Mouse (Mus musculus): Measurements from ENCODE around the gene Tmem164. TPM values are rescaled to one million over a fixed set of nuclear protein-coding genes. Genes with fewer than 3 reads are reported as not detected.

The Tmem164 gene
- polyA plus RNA-seq, 1 experiment from 2014 or later = 42.9 TPM

- Histone ChIP-seq H3K4me3 (no peak overlapping the region), H3K36me3 (no peaks in the 10 kb centered on the region), H3K9me3 (no peaks in the 10 kb centered on the region), H3K4me1 (replicated peaks) (0 out of 2 replicates have a peak, but pooled peaks cover 2% of the 10 kb centered on the region), H3K27me3 (ENCODE audit: insufficient read depth, poor library complexity, severe bottlenecking) (peaks cover 29% of the 10 kb centered on the region), H3K27ac (no peak overlapping the region)
- 67% methylated on average over 13 of the region's 13 CpGs for WGBS
- DNase-seq (ENCODE audit: low spot score) = no peak
Observed at GRCm38 (mm10) chrX:142828184-142828908, 147.1 kb downstream of the Tmem164 start.

DNA sequence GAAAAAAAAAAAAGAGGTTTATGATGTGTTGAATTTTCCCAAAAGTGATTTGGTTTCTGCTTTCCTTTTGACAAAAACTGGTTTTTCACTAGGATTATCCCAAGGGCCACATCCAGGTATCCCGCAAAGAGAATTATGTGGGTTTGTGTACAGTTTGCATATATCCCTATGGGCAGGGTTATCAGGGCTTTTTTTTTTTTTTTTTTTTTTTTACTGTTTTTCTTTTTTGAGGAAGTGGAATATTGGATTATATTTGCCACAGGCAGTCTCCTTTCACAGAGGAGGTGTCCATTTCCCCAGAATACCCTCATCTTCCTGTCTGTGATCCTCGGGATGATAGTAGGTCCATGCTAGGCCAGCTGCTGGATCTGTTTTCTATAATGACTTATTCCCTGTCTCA is 148.1 kb downstream of the Tmem164 start:
- DNase-seq (ENCODE audit: low spot score) = no peak
- 0 out of 2 replicates have a peak, but pooled peaks cover 2% of the 10 kb centered on the region for H3K4me1 ChIP-seq (replicated peaks)
- H3K27me3 ChIP-seq (ENCODE audit: insufficient read depth, poor library complexity, severe bottlenecking) = peaks cover 35% of the 10 kb centered on the region
- H3K9me3 ChIP-seq = no peaks in the 10 kb centered on the region
- no peak overlapping the region for H3K4me3 ChIP-seq
- no peak overlapping the region for H3K27ac ChIP-seq
- H3K36me3 ChIP-seq = no peaks in the 10 kb centered on the region
- 85% methylated on average over 2 of the region's 2 CpGs for WGBS

DNA sequence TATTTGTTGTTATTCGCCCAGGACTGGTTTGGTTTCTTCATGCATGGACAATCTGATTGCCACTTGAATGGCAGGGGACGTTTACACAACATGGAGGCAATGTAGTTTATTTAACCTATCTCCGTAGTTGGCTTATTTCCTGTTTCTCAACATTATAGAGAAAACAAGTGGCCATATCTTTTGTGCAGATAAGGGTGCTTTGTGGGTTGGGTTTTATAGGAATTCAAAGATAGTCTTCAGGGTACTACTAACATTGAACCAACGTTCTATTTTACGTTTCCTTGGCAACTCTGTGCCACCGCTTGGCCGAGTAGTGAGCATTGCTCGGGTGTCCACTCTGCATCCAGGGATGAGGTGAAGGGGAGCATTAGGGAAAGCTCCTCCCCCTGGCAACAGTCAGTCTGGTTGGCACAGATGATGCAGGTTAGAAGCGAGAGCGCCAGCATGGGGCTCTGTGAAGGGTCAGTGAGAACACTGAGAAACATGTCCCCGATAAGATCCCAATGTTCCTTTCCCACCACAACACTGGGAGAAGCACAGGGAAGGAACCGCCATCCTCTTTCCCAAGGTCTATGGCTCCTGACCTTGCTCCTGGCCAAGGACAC is 148.8 kb downstream of the Tmem164 start:
- Histone ChIP-seq H3K27me3 (ENCODE audit: insufficient read depth, poor library complexity, severe bottlenecking) (peaks cover 41% of the 10 kb centered on the region), H3K27ac (no peak overlapping the region), H3K36me3 (no peaks in the 10 kb centered on the region; the same call in 1 of the 2 replicates), H3K4me3 (no peak overlapping the region), H3K4me1 (replicated peaks) (0 out of 2 replicates have a peak, but pooled peaks cover 2% of the 10 kb centered on the region), H3K9me3 (no peaks in the 10 kb centered on the region)
- WGBS = 86% methylated on average over 12 of the region's 12 CpGs
- DNase-seq (ENCODE audit: low spot score) = no peak

GRCm38 (mm10) chrX:142830572-142830971 is 149.4 kb downstream of the Tmem164 start:
- no peaks in the 10 kb centered on the region for H3K9me3 ChIP-seq
- DNase-seq (ENCODE audit: low spot score) = no peak
- peaks cover 41% of the 10 kb centered on the region for H3K27me3 ChIP-seq (ENCODE audit: insufficient read depth, poor library complexity, severe bottlenecking)
- H3K4me3 ChIP-seq = no peak overlapping the region
- no peak overlapping the region for H3K27ac ChIP-seq
- WGBS = 94% methylated on average over 6 of the region's 6 CpGs
- H3K4me1 ChIP-seq (replicated peaks) = 0 out of 2 replicates have a peak, but pooled peaks cover 2% of the 10 kb centered on the region
- no peaks in the 10 kb centered on the region; the same call in 1 of the 2 replicates for H3K36me3 ChIP-seq

DNA sequence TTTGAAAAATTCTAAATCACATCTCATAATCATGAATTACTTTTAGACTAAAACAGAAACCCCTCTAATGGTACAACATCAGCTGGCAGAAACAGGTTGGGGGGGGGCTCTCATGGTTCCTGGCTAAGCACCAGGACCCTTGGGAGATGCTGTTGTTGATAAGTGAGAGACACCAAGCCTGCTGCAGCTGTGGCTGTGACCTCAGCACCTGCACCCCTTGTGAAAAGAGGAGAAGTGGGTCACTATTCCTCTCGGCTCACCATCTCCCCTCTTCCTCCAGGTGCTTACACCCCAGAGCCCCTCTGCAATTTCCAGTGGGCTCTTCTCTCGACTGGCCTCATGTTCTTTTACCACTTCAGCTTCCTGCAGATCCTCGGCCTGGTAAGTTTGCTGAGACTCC is 151.0 kb downstream of the Tmem164 start:
- 0 out of 2 replicates have a peak, but pooled peaks cover 2% of the 10 kb centered on the region for H3K4me1 ChIP-seq (replicated peaks)
- H3K4me3 ChIP-seq = no peak overlapping the region
- no peak overlapping the region for H3K27ac ChIP-seq
- WGBS = 79% methylated on average over 3 of the region's 3 CpGs
- H3K36me3 ChIP-seq = peaks cover 4% of the 10 kb centered on the region; the same call in 1 of the 2 replicates
- H3K9me3 ChIP-seq = no peaks in the 10 kb centered on the region
- H3K27me3 ChIP-seq (ENCODE audit: insufficient read depth, poor library complexity, severe bottlenecking) = peaks cover 48% of the 10 kb centered on the region
- no peak for DNase-seq (ENCODE audit: low spot score)

GRCm38 (mm10) chrX:142833164-142833796 is 152.1 kb downstream of the Tmem164 start:
- Histone ChIP-seq H3K36me3 (peaks cover 4% of the 10 kb centered on the region; the same call in 1 of the 2 replicates), H3K9me3 (no peaks in the 10 kb centered on the region), H3K4me3 (no peak overlapping the region), H3K27me3 (ENCODE audit: insufficient read depth, poor library complexity, severe bottlenecking) (peaks cover 48% of the 10 kb centered on the region), H3K27ac (no peak overlapping the region), H3K4me1 (replicated peaks) (0 out of 2 replicates have a peak, but pooled peaks cover 2% of the 10 kb centered on the region)
- DNase-seq (ENCODE audit: low spot score) = no peak
- 83% methylated on average over 13 of the region's 13 CpGs for WGBS

DNA sequence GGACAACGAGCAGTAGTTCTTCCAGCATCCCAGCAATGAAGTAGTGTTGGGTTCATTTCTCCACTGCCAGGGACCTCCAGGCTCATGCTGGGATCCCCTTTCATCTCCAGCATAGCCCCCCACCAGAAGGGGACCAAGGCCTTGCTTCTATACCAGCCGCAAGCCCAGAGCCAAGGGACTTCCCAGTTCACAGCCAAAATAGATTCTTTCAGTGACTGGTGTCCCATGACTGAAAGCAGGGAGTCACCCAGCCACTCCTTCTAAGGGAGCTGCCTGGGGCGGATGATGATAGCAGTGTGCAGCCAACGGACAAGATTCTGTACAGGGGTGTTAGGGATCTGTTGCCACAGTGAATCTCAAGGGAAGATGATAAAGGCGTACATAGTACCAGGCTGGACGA is 153.6 kb downstream of the Tmem164 start:
- 91% methylated on average over 6 of the region's 6 CpGs for WGBS
- Histone ChIP-seq H3K36me3 (peaks cover 4% of the 10 kb centered on the region; the same call in 1 of the 2 replicates), H3K27ac (no peak overlapping the region), H3K27me3 (ENCODE audit: insufficient read depth, poor library complexity, severe bottlenecking) (peaks cover 54% of the 10 kb centered on the region), H3K4me3 (no peak overlapping the region), H3K9me3 (no peaks in the 10 kb centered on the region), H3K4me1 (replicated peaks) (0 out of 2 replicates have a peak, but pooled peaks cover 2% of the 10 kb centered on the region)
- DNase-seq (ENCODE audit: low spot score) = no peak

DNA sequence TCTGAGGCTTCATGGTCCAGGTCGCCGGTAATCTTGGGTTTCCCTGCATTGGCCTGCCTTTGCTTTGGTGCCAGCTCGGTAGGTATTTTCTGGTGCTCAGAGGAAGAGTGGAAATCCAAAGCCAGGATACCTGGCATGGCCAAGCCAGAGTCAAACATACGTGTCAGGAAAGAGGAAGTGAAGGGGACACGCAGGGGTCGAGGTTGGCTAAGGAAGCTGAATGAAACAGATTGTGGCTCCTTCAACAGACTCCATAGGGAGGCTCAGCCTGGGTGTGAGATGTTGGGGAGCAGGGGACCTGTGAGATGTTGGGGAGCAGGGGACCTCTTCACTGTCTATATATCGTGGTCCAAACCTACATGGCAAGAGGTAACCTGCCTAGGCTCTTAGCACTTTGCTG is 155.2 kb downstream of the Tmem164 start:
- H3K27me3 ChIP-seq (ENCODE audit: insufficient read depth, poor library complexity, severe bottlenecking) = peaks cover 49% of the 10 kb centered on the region
- WGBS = 92% methylated on average over 7 of the region's 7 CpGs
- no peaks in the 10 kb centered on the region for H3K9me3 ChIP-seq
- H3K36me3 ChIP-seq = peaks cover 4% of the 10 kb centered on the region; the same call in 1 of the 2 replicates
- 0 out of 2 replicates have a peak, but pooled peaks cover 2% of the 10 kb centered on the region for H3K4me1 ChIP-seq (replicated peaks)
- no peak for DNase-seq (ENCODE audit: low spot score)
- H3K4me3 ChIP-seq = no peak overlapping the region
- H3K27ac ChIP-seq = no peak overlapping the region

GRCm38 (mm10) chrX:142837316-142837715 is 156.1 kb downstream of the Tmem164 start:
- no peak overlapping the region for H3K4me3 ChIP-seq
- 0 out of 2 replicates have a peak, but pooled peaks cover 2% of the 10 kb centered on the region for H3K4me1 ChIP-seq (replicated peaks)
- H3K27ac ChIP-seq = no peak overlapping the region
- 94% methylated on average over 3 of the region's 3 CpGs for WGBS
- no peaks in the 10 kb centered on the region for H3K9me3 ChIP-seq
- DNase-seq (ENCODE audit: low spot score) = no peak
- H3K27me3 ChIP-seq (ENCODE audit: insufficient read depth, poor library complexity, severe bottlenecking) = peaks cover 45% of the 10 kb centered on the region
- peaks cover 5% of the 10 kb centered on the region; the same call in 1 of the 2 replicates for H3K36me3 ChIP-seq

DNA sequence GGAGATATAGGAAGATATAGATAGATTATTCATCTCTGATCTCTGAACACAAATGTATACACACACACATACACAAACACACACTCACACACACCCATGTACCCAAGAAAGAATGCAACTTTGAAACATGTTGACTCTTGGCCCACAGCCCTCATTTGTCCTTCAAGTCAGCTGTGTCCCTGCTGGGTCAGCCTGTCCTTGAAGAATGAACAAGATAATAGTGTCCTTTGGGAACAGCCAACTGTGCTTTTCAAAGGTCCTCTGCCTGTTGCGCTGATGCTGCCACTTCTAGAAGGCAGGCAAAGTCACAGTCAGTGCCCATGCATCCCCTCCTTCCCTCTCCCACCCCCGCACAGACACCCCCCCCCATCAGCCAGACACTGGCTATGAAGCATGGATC is 157.6 kb downstream of the Tmem164 start:
- peaks cover 35% of the 10 kb centered on the region for H3K27me3 ChIP-seq (ENCODE audit: insufficient read depth, poor library complexity, severe bottlenecking)
- H3K4me3 ChIP-seq = no peak overlapping the region
- H3K36me3 ChIP-seq = peaks cover 6% of the 10 kb centered on the region; the same call in 1 of the 2 replicates
- no peak for DNase-seq (ENCODE audit: low spot score)
- H3K27ac ChIP-seq = no peak overlapping the region
- H3K4me1 ChIP-seq (replicated peaks) = no peaks in the 10 kb centered on the region
- no peaks in the 10 kb centered on the region for H3K9me3 ChIP-seq
- WGBS = 79% methylated on average over 2 of the region's 2 CpGs

DNA sequence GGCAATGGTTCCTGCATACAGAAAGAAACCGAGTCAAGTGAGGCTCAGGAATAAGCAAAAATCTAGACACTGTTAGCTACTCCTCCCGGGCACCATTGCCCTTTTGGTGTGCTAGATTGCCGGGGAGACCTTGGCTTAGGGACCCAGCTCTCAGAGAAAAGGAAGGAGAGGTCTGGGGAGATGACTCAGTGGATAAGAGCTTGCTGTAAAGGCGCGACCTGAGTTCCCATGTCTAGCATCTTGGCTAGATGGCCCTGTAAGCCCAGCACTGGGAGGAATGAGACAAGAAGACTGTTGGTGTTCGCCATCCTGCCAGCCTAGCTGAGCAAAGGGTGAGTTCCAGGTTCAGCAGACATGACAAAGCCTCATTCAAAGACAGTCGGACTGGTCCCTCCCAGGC is 158.2 kb downstream of the Tmem164 start:
- Histone ChIP-seq H3K36me3 (peaks cover 6% of the 10 kb centered on the region; the same call in 1 of the 2 replicates), H3K27me3 (ENCODE audit: insufficient read depth, poor library complexity, severe bottlenecking) (peaks cover 33% of the 10 kb centered on the region), H3K27ac (no peak overlapping the region), H3K4me1 (replicated peaks) (no peaks in the 10 kb centered on the region), H3K4me3 (no peak overlapping the region), H3K9me3 (no peaks in the 10 kb centered on the region)
- WGBS = 86% methylated on average over 7 of the region's 7 CpGs
- no peak for DNase-seq (ENCODE audit: low spot score)

DNA sequence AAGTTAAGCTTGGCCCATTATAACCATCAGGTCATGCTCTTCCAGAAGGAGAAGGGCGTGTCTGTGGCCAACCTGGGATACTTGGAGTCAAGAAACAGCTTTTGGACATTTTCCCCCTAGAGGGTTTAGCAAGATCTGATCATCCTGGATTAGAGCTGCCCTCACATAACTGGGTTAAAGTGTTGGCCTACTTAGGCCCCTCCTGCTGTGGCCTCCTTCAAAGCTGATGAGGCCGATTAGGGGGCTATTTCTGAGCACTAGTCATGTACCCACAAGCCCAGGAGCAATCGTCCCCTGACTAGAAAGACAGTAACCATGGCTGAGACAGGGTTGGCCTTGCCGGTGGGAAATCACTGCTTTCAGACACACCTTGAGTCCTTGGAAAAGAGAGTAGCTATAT is 160.7 kb downstream of the Tmem164 start:
- H3K27me3 ChIP-seq (ENCODE audit: insufficient read depth, poor library complexity, severe bottlenecking) = peaks cover 30% of the 10 kb centered on the region
- DNase-seq (ENCODE audit: low spot score) = no peak
- 0 out of 2 replicates have a peak, but pooled peaks cover 2% of the 10 kb centered on the region for H3K36me3 ChIP-seq
- H3K4me3 ChIP-seq = no peak overlapping the region
- H3K9me3 ChIP-seq = no peaks in the 10 kb centered on the region
- 85% methylated on average over 4 of the region's 4 CpGs for WGBS
- H3K27ac ChIP-seq = no peak overlapping the region
- no peaks in the 10 kb centered on the region for H3K4me1 ChIP-seq (replicated peaks)

Measured in hindbrain, embryonic 10.5 days (tissue).